Mouse (Mus musculus): ENCODE measurements around the gene Mepe. TPM values are rescaled to one million over a fixed set of nuclear protein-coding genes. Genes with fewer than 3 reads are reported as not detected.

The Mepe gene
- polyA plus RNA-seq (2014; fragmentation: Nextera tagmentation; extraction: Ambion mirVana): not detected in 2 replicates

DNA sequence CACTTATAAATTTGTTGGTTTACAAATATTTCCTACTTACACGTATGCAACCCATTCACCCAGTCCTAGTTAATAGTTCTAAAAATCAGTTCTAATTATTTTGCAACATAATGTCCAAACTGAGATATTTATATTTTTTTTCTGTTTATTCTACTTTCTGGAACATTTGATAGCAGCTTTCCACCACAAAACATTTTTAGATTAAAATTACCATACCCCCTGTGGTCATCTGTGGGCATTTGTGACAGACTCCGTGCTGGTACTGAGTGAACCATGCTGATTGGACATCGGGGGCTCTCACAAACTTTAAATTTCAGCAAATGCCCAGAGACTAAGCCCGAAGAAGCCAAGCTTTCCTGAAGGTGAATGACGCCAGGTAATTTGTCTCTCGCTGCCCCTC lies at the start of gene Mepe:
TSS of gene Mepe (plus strand) at position 301 of the 400 bp plus-strand sequence.
- Histone ChIP-seq H3K4me1 (ENCODE audit: control insufficient read depth, insufficient read depth, low read length) (no peaks in the 10 kb centered on the region), H3K9ac (ENCODE audit: low read length) (no peak within 1 kb of the TSS), H3K9me3 (ENCODE audit: control insufficient read depth, low read length) (no peaks in the 10 kb centered on the region), H3K36me3 (ENCODE audit: control insufficient read depth, insufficient read depth, low read length) (no peaks in the 10 kb centered on the region), H3K4me2 (no peak within 1 kb of the TSS), H3K27me3 (ENCODE audit: control insufficient read depth, insufficient read depth, low read length) (no peaks in the 10 kb centered on the region), H3K4me3 (ENCODE audit: low read depth, low read length) (no peak within 1 kb of the TSS), H3K27ac (ENCODE audit: low read depth, low read length) (no peak within 1 kb of the TSS)
- 89% methylated on average over 6 of the region's 6 CpGs for WGBS
- no peak for ATAC-seq (ENCODE audit: low FRiP score)
- no peak for DNase-seq (ENCODE audit: low spot score, missing footprints)

DNA sequence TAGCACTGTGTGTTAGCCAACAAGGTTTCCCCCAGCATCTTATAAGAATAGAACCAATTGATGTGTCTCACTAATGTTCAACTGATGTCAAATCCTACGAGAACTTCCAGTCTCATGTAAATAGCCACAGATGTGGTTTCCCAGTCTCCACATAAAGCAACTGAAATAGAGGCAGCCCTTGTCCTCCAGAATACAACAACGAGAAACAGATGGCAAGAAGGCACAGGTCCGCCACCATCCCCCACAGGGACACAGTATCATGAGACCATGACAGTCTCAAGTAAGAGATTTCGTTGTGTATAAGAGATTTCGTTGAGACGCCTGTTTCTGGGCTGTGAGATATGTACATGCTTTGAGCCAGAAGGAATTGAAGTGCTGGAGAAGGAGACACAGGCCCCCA lies 30.9 kb upstream of the Mepe start:
- Histone ChIP-seq H3K4me1 (ENCODE audit: control insufficient read depth, insufficient read depth, low read length) (no peaks in the 10 kb centered on the region), H3K36me3 (ENCODE audit: control insufficient read depth, insufficient read depth, low read length) (no peaks in the 10 kb centered on the region), H3K9me3 (ENCODE audit: control insufficient read depth, low read length) (no peaks in the 10 kb centered on the region), H3K4me2 (no peak overlapping the region), H3K27ac (ENCODE audit: low read depth, low read length) (no peak overlapping the region), H3K27me3 (ENCODE audit: control insufficient read depth, insufficient read depth, low read length) (no peaks in the 10 kb centered on the region), H3K4me3 (ENCODE audit: low read depth, low read length) (no peak overlapping the region), H3K9ac (ENCODE audit: low read length) (no peak overlapping the region)
- WGBS: 81% methylated on average over 6 of the region's 6 CpGs
- DNase-seq (ENCODE audit: low spot score, missing footprints) (no peak), ATAC-seq (ENCODE audit: low FRiP score) (no peak)

GRCm38 (mm10) chr5:104298994-104299393 lies 26.1 kb upstream of the Mepe start, which contains the start of gene Ibsp:
TSS of gene Ibsp (plus strand) at chr5:104299171.
- DNase-seq (ENCODE audit: low spot score, missing footprints) (no peak), ATAC-seq (ENCODE audit: low FRiP score) (no peak)
- 61% methylated on average over 6 of the region's 6 CpGs for WGBS

DNA sequence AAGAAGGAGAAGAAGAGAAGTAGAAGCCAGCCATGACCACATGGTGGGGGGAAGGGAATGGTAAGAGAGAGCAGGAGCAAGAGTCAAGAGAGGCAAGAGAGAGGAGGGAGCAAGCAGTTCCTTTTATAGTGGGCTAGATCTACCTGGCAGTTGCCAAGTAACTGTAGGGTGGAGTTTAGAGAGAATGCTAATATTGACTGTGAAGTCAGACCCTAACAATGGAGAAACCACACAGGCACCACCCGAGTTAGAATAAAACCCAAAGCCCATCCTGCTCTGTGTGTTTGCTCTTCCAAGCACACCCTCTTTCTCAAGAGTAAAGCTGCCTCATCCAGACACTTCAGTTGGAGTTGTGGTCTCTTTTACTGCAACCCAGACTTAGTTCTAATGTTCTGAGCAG lies 11.1 kb upstream of the Mepe start:
- H3K27ac ChIP-seq (ENCODE audit: low read depth, low read length): no peak overlapping the region
- WGBS: 64% methylated on average over 1 of the region's 1 CpGs

More at GRCm38 (mm10) chr5:104298994-104299393, 26.1 kb upstream of the Mepe start, which contains the start of gene Ibsp:
- Histone ChIP-seq H3K27ac (ENCODE audit: low read depth, low read length) (no peak within 1 kb of the TSS), H3K4me3 (ENCODE audit: low read depth, low read length) (no peak within 1 kb of the TSS), H3K9me3 (ENCODE audit: control insufficient read depth, low read length) (no peaks in the 10 kb centered on the region), H3K27me3 (ENCODE audit: control insufficient read depth, insufficient read depth, low read length) (no peaks in the 10 kb centered on the region), H3K4me1 (ENCODE audit: control insufficient read depth, insufficient read depth, low read length) (no peaks in the 10 kb centered on the region), H3K36me3 (ENCODE audit: control insufficient read depth, insufficient read depth, low read length) (no peaks in the 10 kb centered on the region), H3K4me2 (no peak within 1 kb of the TSS), H3K9ac (ENCODE audit: low read length) (no peak within 1 kb of the TSS)

GRCm38 (mm10) chr5:104326884-104327283 lies 1.8 kb downstream of the Mepe start:
- DNase-seq (ENCODE audit: low spot score, missing footprints): no peak
- Histone ChIP-seq H3K27me3 (ENCODE audit: control insufficient read depth, insufficient read depth, low read length) (no peaks in the 10 kb centered on the region), H3K4me3 (ENCODE audit: low read depth, low read length) (no peak overlapping the region), H3K4me1 (ENCODE audit: control insufficient read depth, insufficient read depth, low read length) (no peaks in the 10 kb centered on the region), H3K4me2 (no peak overlapping the region), H3K27ac (ENCODE audit: low read depth, low read length) (no peak overlapping the region), H3K36me3 (ENCODE audit: control insufficient read depth, insufficient read depth, low read length) (no peaks in the 10 kb centered on the region), H3K9me3 (ENCODE audit: control insufficient read depth, low read length) (no peaks in the 10 kb centered on the region), H3K9ac (ENCODE audit: low read length) (no peak overlapping the region)
- 79% methylated on average over 4 of the region's 4 CpGs for WGBS
- no peak for ATAC-seq (ENCODE audit: low FRiP score)

More for the DNA sequence above, 11.1 kb upstream of the Mepe start:
- DNase-seq (ENCODE audit: low spot score, missing footprints) (peak; percentile 39), ATAC-seq (ENCODE audit: low FRiP score) (no peak)
- Histone ChIP-seq H3K36me3 (ENCODE audit: control insufficient read depth, insufficient read depth, low read length) (no peaks in the 10 kb centered on the region), H3K4me3 (ENCODE audit: low read depth, low read length) (no peak overlapping the region), H3K9ac (ENCODE audit: low read length) (no peak overlapping the region), H3K27me3 (ENCODE audit: control insufficient read depth, insufficient read depth, low read length) (no peaks in the 10 kb centered on the region), H3K4me2 (no peak overlapping the region), H3K4me1 (ENCODE audit: control insufficient read depth, insufficient read depth, low read length) (no peaks in the 10 kb centered on the region), H3K9me3 (ENCODE audit: control insufficient read depth, low read length) (no peaks in the 10 kb centered on the region)

DNA sequence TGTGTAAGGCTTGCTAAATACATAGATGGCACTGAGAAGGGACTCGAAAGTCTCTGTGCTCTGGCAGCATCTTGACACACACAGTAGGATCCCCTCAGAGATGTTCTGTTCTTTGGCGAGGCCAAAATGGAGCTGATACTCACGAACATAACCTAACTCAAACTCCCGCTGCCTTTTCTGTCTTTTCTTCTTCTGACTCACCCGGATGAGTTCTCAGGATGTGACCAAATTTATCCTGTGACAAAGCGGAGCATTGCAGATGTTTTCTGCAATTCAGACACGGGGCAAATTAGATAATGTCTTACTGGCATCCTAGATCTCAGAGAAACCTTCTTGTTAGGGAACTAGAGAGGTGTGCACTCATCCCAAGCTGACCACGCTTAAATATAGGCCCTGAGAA lies 2.3 kb downstream of the Mepe start:
- ATAC-seq (ENCODE audit: low FRiP score): no peak
- no peak overlapping the region for H3K4me3 ChIP-seq (ENCODE audit: low read depth, low read length)
- no peak overlapping the region for H3K4me2 ChIP-seq
- no peak overlapping the region for H3K27ac ChIP-seq (ENCODE audit: low read depth, low read length)
- WGBS: 87% methylated on average over 8 of the region's 8 CpGs
- H3K9ac ChIP-seq (ENCODE audit: low read length): no peak overlapping the region
- H3K27me3 ChIP-seq (ENCODE audit: control insufficient read depth, insufficient read depth, low read length): no peaks in the 10 kb centered on the region
- H3K36me3 ChIP-seq (ENCODE audit: control insufficient read depth, insufficient read depth, low read length): no peaks in the 10 kb centered on the region
- H3K4me1 ChIP-seq (ENCODE audit: control insufficient read depth, insufficient read depth, low read length): no peaks in the 10 kb centered on the region
- DNase-seq (ENCODE audit: low spot score, missing footprints): no peak
- no peaks in the 10 kb centered on the region for H3K9me3 ChIP-seq (ENCODE audit: control insufficient read depth, low read length)

DNA sequence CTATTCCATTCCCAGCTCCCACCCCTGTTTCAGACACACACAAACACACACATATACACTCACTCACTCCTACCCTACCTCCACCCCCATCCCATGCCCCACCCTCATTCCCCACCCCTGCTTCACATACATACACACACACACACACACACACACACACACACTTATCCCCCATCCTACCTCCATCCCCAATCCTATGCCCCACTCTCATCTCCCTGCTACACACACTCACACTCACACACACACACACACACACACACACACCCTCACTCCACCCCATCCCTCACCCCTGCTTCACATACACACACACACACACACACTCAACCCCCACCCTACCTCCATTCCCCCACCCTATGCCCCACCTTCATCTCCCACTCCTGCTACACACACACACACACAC lies 2.7 kb downstream of the Mepe start:
- Histone ChIP-seq H3K9me3 (ENCODE audit: control insufficient read depth, low read length) (no peaks in the 10 kb centered on the region), H3K4me1 (ENCODE audit: control insufficient read depth, insufficient read depth, low read length) (no peaks in the 10 kb centered on the region), H3K27ac (ENCODE audit: low read depth, low read length) (no peak overlapping the region), H3K27me3 (ENCODE audit: control insufficient read depth, insufficient read depth, low read length) (no peaks in the 10 kb centered on the region), H3K4me3 (ENCODE audit: low read depth, low read length) (no peak overlapping the region), H3K4me2 (no peak overlapping the region), H3K9ac (ENCODE audit: low read length) (no peak overlapping the region), H3K36me3 (ENCODE audit: control insufficient read depth, insufficient read depth, low read length) (no peaks in the 10 kb centered on the region)
- no peak for DNase-seq (ENCODE audit: low spot score, missing footprints)
- no peak for ATAC-seq (ENCODE audit: low FRiP score)

- no peaks in the 10 kb centered on the region for H3K4me1 ChIP-seq (ENCODE audit: control insufficient read depth, insufficient read depth, low read length)
- WGBS: 80% methylated on average over 4 of the region's 4 CpGs
- H3K4me2 ChIP-seq: no peak overlapping the region
- no peaks in the 10 kb centered on the region for H3K9me3 ChIP-seq (ENCODE audit: control insufficient read depth, low read length)
- H3K27ac ChIP-seq (ENCODE audit: low read depth, low read length): no peak overlapping the region
- no peaks in the 10 kb centered on the region for H3K27me3 ChIP-seq (ENCODE audit: control insufficient read depth, insufficient read depth, low read length)
- no peak; the same call in 1 of the 2 replicates for ATAC-seq (ENCODE audit: low FRiP score)
- H3K9ac ChIP-seq (ENCODE audit: low read length): no peak overlapping the region
- no peak overlapping the region for H3K4me3 ChIP-seq (ENCODE audit: low read depth, low read length)
- DNase-seq (ENCODE audit: low spot score, missing footprints): no peak
- H3K36me3 ChIP-seq (ENCODE audit: control insufficient read depth, insufficient read depth, low read length): no peaks in the 10 kb centered on the region
Measured at GRCm38 (mm10) chr5:104328317-104328850, 3.3 kb downstream of the Mepe start.

- H3K9me3 ChIP-seq (ENCODE audit: control insufficient read depth, low read length): no peaks in the 10 kb centered on the region
- no peak for ATAC-seq (ENCODE audit: low FRiP score)
- no peak overlapping the region for H3K4me2 ChIP-seq
- no peaks in the 10 kb centered on the region for H3K27me3 ChIP-seq (ENCODE audit: control insufficient read depth, insufficient read depth, low read length)
- no peak overlapping the region for H3K4me3 ChIP-seq (ENCODE audit: low read depth, low read length)
- H3K4me1 ChIP-seq (ENCODE audit: control insufficient read depth, insufficient read depth, low read length): no peaks in the 10 kb centered on the region
- H3K9ac ChIP-seq (ENCODE audit: low read length): no peak overlapping the region
- no peak for DNase-seq (ENCODE audit: low spot score, missing footprints)
- no peaks in the 10 kb centered on the region for H3K36me3 ChIP-seq (ENCODE audit: control insufficient read depth, insufficient read depth, low read length)
- H3K27ac ChIP-seq (ENCODE audit: low read depth, low read length): no peak overlapping the region
- WGBS: 83% methylated on average over 5 of the region's 5 CpGs
Measured at GRCm38 (mm10) chr5:104329381-104329780, 4.3 kb downstream of the Mepe start.

Measured in midbrain, embryonic 11.5 days (tissue).